Mouse (Mus musculus) heart, adult 2 months (tissue): ENCODE data around the gene Bpgm.

Experiments used
- CTCF ChIP-seq: fragments of 200-600 bp; IDR thresholded peaks from 2 replicates; pipeline ENCODE4 v1.8.1; 2022; ENCODE audit warnings: antibody characterized with exemption, mild to moderate bottlenecking, moderate library complexity
- POLR2A ChIP-seq: fragments of 200-500 bp; IDR thresholded peaks from 2 replicates; pipeline ENCODE4 v1.6.1; 2011; ENCODE audit warnings: mild to moderate bottlenecking, low read depth, low read length, control low read depth; ENCODE audit not compliant: insufficient read depth

- TF ChIP-seq CTCF (no peak), POLR2A (no peak)
These were observed 34.3 kb downstream of the Bpgm start for GRCm38 (mm10) chr6:34510277-34510676.
